9 mouse cellular contexts compared by ENCODE assay signal in the genomic region with DNA sequence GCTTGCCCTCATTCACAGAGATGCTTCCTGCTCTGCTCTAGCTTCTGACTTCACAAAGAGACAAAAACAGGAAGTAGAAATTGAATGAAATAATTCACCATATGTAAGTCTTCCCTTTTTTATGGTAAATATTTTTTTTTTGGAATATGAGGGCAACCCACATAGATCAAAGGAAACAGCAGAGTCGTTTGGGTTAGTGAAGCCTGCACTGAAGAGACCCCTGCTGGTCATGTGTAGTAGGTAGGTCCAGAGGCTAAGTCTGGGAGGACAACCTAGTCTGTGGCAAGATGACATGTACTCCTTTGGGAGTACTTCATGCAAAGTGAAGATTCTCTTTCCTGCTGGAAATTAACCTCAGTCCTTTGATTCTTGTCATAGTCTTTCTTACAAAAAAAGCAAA. TPM values are rescaled to one million over a fixed set of nuclear protein-coding genes. Genes with fewer than 3 reads are reported as not detected.
DNase-seq lines count a peak whose midpoint lies in the region; ATAC-seq and TF ChIP-seq lines count a peak whose summit lies in the region.
"Had no signal": no experiment of that assay in that cellular context is flagged by ENCODE, and none has a peak within 500 bp of the region (broad histone marks: within the 10 kb centered on the region; RNA-seq: fewer than 3 reads in every experiment).

No protein-coding gene starts in this region.

- intact Hi-C loops in gastrocnemius, postnatal 14 days (cut with DNase I; ENCODE audit: low total_unique reads), result loop anchor here (2.0 kb wide), 1 partner anchor 33 kb away; no protein-coding TSS in a partner anchor

- H3K79me2 ChIP-seq in liver, adult 2 months (ENCODE audit: control insufficient read depth, insufficient read depth, low read length), result no peaks in the 10 kb centered on the region

- no peaks in the 10 kb centered on the region for H3K36me3 ChIP-seq in liver, adult 2 months (ENCODE audit: control insufficient read depth, insufficient read depth, low read length)
- no peaks in the 10 kb centered on the region for H3K36me3 ChIP-seq in splenic B cell, adult 2 months (ENCODE audit: control insufficient read depth, insufficient read depth, low read length, poor library complexity, severe bottlenecking)
- H3K36me3 ChIP-seq in forebrain, embryonic 11.5 days (ENCODE audit: control insufficient read depth, insufficient read depth, low read length), result no peaks in the 10 kb centered on the region

- H3K4me3 ChIP-seq in liver, adult 2 months (ENCODE audit: insufficient read depth, low read depth, low read length), result no peak overlapping the region
- no peak overlapping the region for H3K4me3 ChIP-seq in forebrain, embryonic 11.5 days (ENCODE audit: low read depth, low read length)
- H3K4me3 ChIP-seq: myocyte had no signal

- H3K27me3 ChIP-seq in liver, adult 2 months (ENCODE audit: control insufficient read depth, insufficient read depth, low read length), result no peaks in the 10 kb centered on the region
- H3K27me3 ChIP-seq in splenic B cell, adult 2 months (ENCODE audit: control insufficient read depth, insufficient read depth, low read length, poor library complexity, severe bottlenecking), result no peaks in the 10 kb centered on the region
- H3K27me3 ChIP-seq in forebrain, embryonic 11.5 days (ENCODE audit: control insufficient read depth, insufficient read depth, low read length), result no peaks in the 10 kb centered on the region

- H3K9me3 ChIP-seq in forebrain, embryonic 11.5 days (ENCODE audit: control insufficient read depth, low read length), result no peaks in the 10 kb centered on the region

- no peak overlapping the region for H3K9ac ChIP-seq in liver, adult 2 months (ENCODE audit: low read depth, low read length)
- no peak overlapping the region for H3K9ac ChIP-seq in forebrain, embryonic 11.5 days (ENCODE audit: low read length)

- H3K4me2 ChIP-seq in forebrain, embryonic 11.5 days (ENCODE audit: low read depth, low read length, severe bottlenecking), result no peak overlapping the region

- TF ChIP-seq CTCF in liver, adult 2 months (IDR thresholded peaks at IDR 0.05; ENCODE audit: low read depth, low read length), result peak; percentile 64; the same call in 1 of the 2 replicates

- H3K4me1 ChIP-seq in liver, adult 2 months (ENCODE audit: control insufficient read depth, insufficient read depth, low read length), result no peaks in the 10 kb centered on the region
- H3K4me1 ChIP-seq in forebrain, embryonic 11.5 days (replicated peaks; ENCODE audit: control insufficient read depth, insufficient read depth, low read length), result no peaks in the 10 kb centered on the region

- peak; percentile 93 for ATAC-seq in common myeloid progenitor, adult 5-6 weeks (replicated peaks; ENCODE audit: low read depth, poor library complexity, severe bottlenecking)
- ATAC-seq in forebrain, embryonic 11.5 days (replicated peaks; ENCODE audit: low FRiP score), result no peak

- peak; percentile 43 for DNase-seq in gastrocnemius, adult 18-20 months (ENCODE audit: low spot score)
- DNase-seq in gastrocnemius, postnatal 14 days, result no peak
- DNase-seq in B cell, adult 2 months, result peak; percentile 44 to 45
- peak; percentile 52 for DNase-seq in liver, adult 2 months (ENCODE audit: extremely low read depth, low read depth, low spot score)
- peak; percentile 71 for DNase-seq in splenic B cell, adult 2 months (ENCODE audit: low read depth, low spot score)
- DNase-seq in layer of hippocampus, adult 8-10 months (ENCODE audit: low spot score in 2 of 2), result no peak
- no peak for DNase-seq in forebrain, embryonic 11.5 days (ENCODE audit: low spot score)

- H3K27ac ChIP-seq in liver, adult 2 months (replicated peaks; ENCODE audit: insufficient read depth, low read depth, low read length), result no peak overlapping the region
- no peak overlapping the region for H3K27ac ChIP-seq in forebrain, embryonic 11.5 days (ENCODE audit: low read depth, low read length)

- WGBS in liver, adult 2 months, result 0% methylated on average over 1 of the region's 1 CpGs
- 7% methylated on average over 1 of the region's 1 CpGs for WGBS in forebrain, embryonic 11.5 days

- no peak for TF ChIP-seq POLR2A in liver, adult 2 months (IDR thresholded peaks at IDR 0.05; ENCODE audit: extremely low read depth, insufficient read depth, low read length)

RNA-seq across cellular contexts. Expression of gene Klhl9, which starts 5.1 kb away (rescaled TPM):
- total RNA-seq in gastrocnemius, adult 18-20 months (2021), result 10 to 100 TPM; 50.5 to 62.5 TPM
- 10 to 100 TPM; 51.0 to 57.1 TPM for total RNA-seq in gastrocnemius, postnatal 14 days (2021)
- total RNA-seq in common myeloid progenitor, adult 5-6 weeks (2017), result 91.1 and 99.9 TPM in 2 replicates
- 60.3 and 68.1 TPM in 2 replicates for total RNA-seq in liver, adult 2 months (2014; rRNA removed)
- polyA plus RNA-seq in liver, adult 2 months (2012; rRNA removed), result 9.8 and 10.2 TPM in 2 replicates
- 100 to 1,000 TPM in 3 of 4 experiments, 10 to 100 TPM in 1; 96.8 to 117 (median 107) TPM for total RNA-seq in layer of hippocampus, adult 8-10 months (2022)
- 136 and 144 TPM in 2 replicates for polyA plus RNA-seq in forebrain, embryonic 11.5 days (2014; fragmentation: Nextera tagmentation; extraction: Ambion mirVana)

RNA-seq across cellular contexts. Expression of gene Gm26566, which starts 5.7 kb away (rescaled TPM):
- total RNA-seq in gastrocnemius, adult 18-20 months (2021), result under 1 TPM in 1 of 2 experiments, not detected in 1; 0.21 TPM
- total RNA-seq in gastrocnemius, postnatal 14 days (2021), result under 1 TPM in 1 of 2 experiments, not detected in 1; 0.41 TPM
- total RNA-seq in common myeloid progenitor, adult 5-6 weeks (2017), result 2.9 TPM in 1 of 2 replicates, not detected in the other
- 0.18 TPM in 1 of 2 replicates, not detected in the other for total RNA-seq in liver, adult 2 months (2014; rRNA removed)
- polyA plus RNA-seq in liver, adult 2 months (2012; rRNA removed), result not detected in 2 replicates
- total RNA-seq in layer of hippocampus, adult 8-10 months (2022), result 1 to 10 TPM in 1 of 4 experiments, under 1 TPM in 3; 0.72 to 1.7 (median 0.82) TPM
- polyA plus RNA-seq in forebrain, embryonic 11.5 days (2014; fragmentation: Nextera tagmentation; extraction: Ambion mirVana), result 0.81 and 1.3 TPM in 2 replicates

RNA-seq across cellular contexts. Expression of gene Gm13271, which starts 27.3 kb away (rescaled TPM):
- total RNA-seq in gastrocnemius, adult 18-20 months (2021), result not detected
- not detected for total RNA-seq in gastrocnemius, postnatal 14 days (2021)
- total RNA-seq in common myeloid progenitor, adult 5-6 weeks (2017), result not detected in 2 replicates
- not detected in 2 replicates for total RNA-seq in liver, adult 2 months (2014; rRNA removed)
- not detected in 2 replicates for polyA plus RNA-seq in liver, adult 2 months (2012; rRNA removed)
- total RNA-seq in layer of hippocampus, adult 8-10 months (2022), result not detected
- not detected in 2 replicates for polyA plus RNA-seq in forebrain, embryonic 11.5 days (2014; fragmentation: Nextera tagmentation; extraction: Ambion mirVana)
- polyA plus RNA-seq: myocyte had no signal

RNA-seq across cellular contexts. Expression of gene Gm13283, which starts 32.6 kb away (rescaled TPM):
- total RNA-seq in gastrocnemius, adult 18-20 months (2021), result not detected
- not detected for total RNA-seq in gastrocnemius, postnatal 14 days (2021)
- not detected in 2 replicates for total RNA-seq in common myeloid progenitor, adult 5-6 weeks (2017)
- not detected in 2 replicates for total RNA-seq in liver, adult 2 months (2014; rRNA removed)
- not detected in 2 replicates for polyA plus RNA-seq in liver, adult 2 months (2012; rRNA removed)
- total RNA-seq in layer of hippocampus, adult 8-10 months (2022), result not detected
- polyA plus RNA-seq in forebrain, embryonic 11.5 days (2014; fragmentation: Nextera tagmentation; extraction: Ambion mirVana), result 0.19 TPM in 1 of 2 replicates, not detected in the other
- polyA plus RNA-seq: myocyte had no signal

RNA-seq across cellular contexts. Expression of gene Ifnab, which starts 36.2 kb away (rescaled TPM):
- total RNA-seq in gastrocnemius, adult 18-20 months (2021), result not detected
- total RNA-seq in gastrocnemius, postnatal 14 days (2021), result not detected
- not detected in 2 replicates for total RNA-seq in common myeloid progenitor, adult 5-6 weeks (2017)
- not detected in 2 replicates for total RNA-seq in liver, adult 2 months (2014; rRNA removed)
- not detected in 2 replicates for polyA plus RNA-seq in liver, adult 2 months (2012; rRNA removed)
- not detected for total RNA-seq in layer of hippocampus, adult 8-10 months (2022)
- not detected in 2 replicates for polyA plus RNA-seq in forebrain, embryonic 11.5 days (2014; fragmentation: Nextera tagmentation; extraction: Ambion mirVana)
- polyA plus RNA-seq: myocyte had no signal

Comparison
In these comparisons a context has a peak if more than half of its experiments do, and no peak if none do; other contexts are left out.
1. DNase-seq: peak in gastrocnemius, adult 18-20 months (single experiment), B cell, adult 2 months (2 of 2), liver, adult 2 months (single experiment) and splenic B cell, adult 2 months (single experiment); none in gastrocnemius, postnatal 14 days (single experiment), layer of hippocampus, adult 8-10 months (0 of 2) and forebrain, embryonic 11.5 days (single experiment).